Mouse (Mus musculus): ENCODE results near the gene Denr. TPM values are rescaled to one million over a fixed set of nuclear protein-coding genes. Genes with fewer than 3 reads are reported as not detected.

Gene Denr
- polyA plus RNA-seq (2016; fragmentation: Nextera tagmentation; extraction: Ambion mirVana) = 97.4 and 98.3 TPM in 2 replicates

DNA sequence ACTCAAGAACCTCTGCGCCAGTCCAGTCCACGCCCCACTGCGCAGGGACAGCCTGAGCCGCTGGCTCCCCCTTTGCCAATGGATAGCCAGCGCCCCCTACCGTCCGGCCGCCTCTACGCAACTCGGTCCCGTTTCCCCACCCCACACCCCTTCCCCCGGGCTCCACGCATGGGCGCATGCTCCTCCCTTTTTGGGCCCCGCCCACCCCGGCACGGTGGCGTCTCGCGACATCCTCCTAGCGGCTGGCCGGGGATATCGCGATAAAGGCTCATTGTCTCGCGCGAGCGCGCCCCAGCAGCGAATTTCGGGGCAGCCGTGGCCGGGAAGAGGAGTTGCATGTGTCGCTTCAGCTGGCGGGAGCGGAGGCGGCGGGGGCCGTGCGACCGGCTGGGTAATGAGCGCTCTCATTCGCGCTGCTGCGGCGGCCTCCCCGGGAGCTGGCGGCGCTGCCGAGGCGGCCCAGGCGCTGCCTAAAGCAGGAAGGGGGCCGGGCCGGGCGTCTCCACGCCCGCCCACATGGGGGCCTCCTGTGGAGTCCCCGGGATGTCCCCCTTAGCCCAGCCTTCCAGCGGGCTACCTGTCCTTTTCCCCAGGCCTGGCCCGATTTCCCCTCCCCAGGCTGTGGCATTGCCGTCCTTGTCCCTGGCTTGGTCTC lies at the start of gene Denr:
Denr (plus strand) TSS at position 200 of the 655 bp plus-strand sequence.
- WGBS (ENCODE audit: insufficient replicate concordance) = under 1% methylated on average over 61 of the region's 61 CpGs
- peak within 1 kb of the TSS; percentile 93 for H3K4me3 ChIP-seq

DNA sequence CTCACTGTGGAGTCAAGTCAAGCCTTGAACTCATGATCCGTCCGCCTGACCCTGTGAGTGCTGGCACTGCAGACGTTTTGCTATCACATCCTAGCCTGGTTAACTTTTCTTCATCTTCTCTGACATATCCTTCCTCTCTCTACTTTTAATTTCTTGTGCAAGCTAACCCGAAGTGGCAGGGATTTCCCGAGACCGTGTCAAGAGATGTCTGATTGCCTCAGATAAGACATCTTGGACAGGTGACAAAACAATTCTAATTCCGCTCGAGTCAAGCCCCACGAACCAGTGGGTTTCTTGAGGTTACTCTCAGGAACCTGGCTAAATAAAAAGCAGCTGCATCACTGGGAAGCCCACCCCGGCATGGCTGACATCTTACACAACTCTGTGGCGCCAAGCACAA lies 48.2 kb upstream of the Denr start:
- peaks cover 4% of the 10 kb centered on the region for H3K4me1 ChIP-seq
- 46% methylated on average over 11 of the region's 11 CpGs for WGBS (ENCODE audit: insufficient replicate concordance)
- H3K27me3 ChIP-seq (replicated peaks) = no peaks in the 10 kb centered on the region
- no peak overlapping the region for H3K9ac ChIP-seq
- no peaks in the 10 kb centered on the region for H3K36me3 ChIP-seq
- no peak overlapping the region for H3K4me3 ChIP-seq
- H3K27ac ChIP-seq = no peak overlapping the region
- ATAC-seq = no peak
- no peak overlapping the region for H3K4me2 ChIP-seq
- peaks cover 8% of the 10 kb centered on the region for H3K9me3 ChIP-seq (replicated peaks)

More for the DNA sequence above, at the start of gene Denr:
- Histone ChIP-seq H3K36me3 (peaks cover 39% of the 10 kb centered on the region), H3K27ac (peak within 1 kb of the TSS; percentile 85), H3K9ac (peak within 1 kb of the TSS; percentile 97), H3K4me1 (peaks cover 39% of the 10 kb centered on the region), H3K9me3 (replicated peaks) (no peaks in the 10 kb centered on the region), H3K27me3 (replicated peaks) (no peaks in the 10 kb centered on the region), H3K4me2 (peak within 1 kb of the TSS; percentile 89)
- peak; percentile 92 for ATAC-seq

DNA sequence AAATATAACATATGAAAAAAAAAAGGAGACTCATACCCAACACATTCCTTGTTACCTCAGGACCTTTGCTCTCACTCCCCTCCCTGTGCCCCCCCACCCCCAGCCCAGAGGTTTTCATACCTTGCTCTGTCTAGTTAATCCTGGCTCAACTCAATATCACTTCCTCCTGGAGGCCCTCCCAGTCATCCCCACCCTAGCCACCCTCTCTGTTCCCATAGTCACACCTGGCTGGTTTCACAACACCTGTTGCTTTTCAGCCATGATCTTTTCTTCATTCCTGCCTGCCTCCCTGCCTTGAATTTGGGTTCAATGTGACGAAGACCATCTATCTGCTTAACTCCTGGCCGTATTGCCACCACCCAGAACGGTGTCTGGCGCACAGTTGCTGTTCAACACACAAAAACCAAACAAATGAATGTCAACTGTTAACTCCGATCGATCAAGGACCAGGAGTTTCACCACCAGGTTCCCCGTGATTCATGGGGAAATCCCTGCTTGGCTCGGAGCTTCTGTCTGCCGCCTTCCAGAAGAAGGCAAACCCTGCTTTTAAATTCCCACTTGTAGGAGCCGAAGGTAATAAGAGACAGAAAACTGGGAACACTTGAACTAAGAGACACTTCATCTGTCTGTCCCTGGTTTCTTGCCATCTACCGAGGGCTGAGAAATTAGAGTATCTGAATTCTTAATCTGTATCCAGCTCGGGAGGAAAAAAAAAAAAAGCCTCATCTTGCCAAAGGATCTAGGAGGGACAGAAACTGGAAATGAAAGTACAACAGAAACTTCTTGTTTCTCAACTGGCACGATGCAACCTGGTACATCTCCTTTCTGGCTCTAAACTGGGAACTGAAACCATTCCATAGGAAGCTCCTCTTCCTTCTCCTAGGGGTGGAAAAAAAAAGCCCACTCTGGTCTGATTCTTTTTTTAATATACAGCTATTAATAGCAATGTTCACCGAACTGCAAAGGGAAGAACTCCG lies 44.3 kb upstream of the Denr start:
- ATAC-seq = no peak
- peak overlapping the region; percentile 5; the same call in 1 of the 2 replicates for H3K4me2 ChIP-seq
- peaks cover 4% of the 10 kb centered on the region for H3K4me1 ChIP-seq
- WGBS (ENCODE audit: insufficient replicate concordance) = 56% methylated on average over 15 of the region's 15 CpGs
- no peaks in the 10 kb centered on the region for H3K27me3 ChIP-seq (replicated peaks)
- no peak overlapping the region for H3K9ac ChIP-seq
- no peaks in the 10 kb centered on the region for H3K36me3 ChIP-seq
- no peak overlapping the region for H3K4me3 ChIP-seq
- H3K9me3 ChIP-seq (replicated peaks) = no peaks in the 10 kb centered on the region
- no peak overlapping the region for H3K27ac ChIP-seq

DNA sequence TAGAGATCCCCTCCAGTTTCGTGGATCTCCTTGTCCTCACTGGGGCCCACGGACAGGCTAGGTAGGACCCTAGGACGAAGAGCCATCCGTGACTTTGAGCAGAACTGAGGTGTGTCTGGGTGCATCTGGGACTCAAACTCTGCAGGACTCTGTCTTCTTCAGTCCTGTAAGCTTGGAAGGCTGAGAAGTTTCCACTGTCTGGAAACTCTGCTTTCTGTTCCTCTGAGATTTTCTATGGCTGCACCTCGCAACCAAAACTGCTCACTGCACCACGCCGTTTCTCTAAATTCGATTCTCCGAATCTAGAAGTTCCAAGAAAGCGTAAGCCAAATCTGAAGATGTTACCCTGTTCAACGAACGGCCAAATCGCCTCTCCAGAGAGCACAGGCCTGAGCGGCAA lies 43.0 kb upstream of the Denr start:
- H3K4me2 ChIP-seq = no peak overlapping the region
- no peak overlapping the region for H3K4me3 ChIP-seq
- H3K27me3 ChIP-seq (replicated peaks) = no peaks in the 10 kb centered on the region
- no peaks in the 10 kb centered on the region for H3K36me3 ChIP-seq
- WGBS (ENCODE audit: insufficient replicate concordance) = 77% methylated on average over 14 of the region's 14 CpGs
- no peaks in the 10 kb centered on the region for H3K9me3 ChIP-seq (replicated peaks)
- no peak overlapping the region for H3K9ac ChIP-seq
- H3K27ac ChIP-seq = no peak overlapping the region
- ATAC-seq = no peak
- H3K4me1 ChIP-seq = peaks cover 4% of the 10 kb centered on the region

DNA sequence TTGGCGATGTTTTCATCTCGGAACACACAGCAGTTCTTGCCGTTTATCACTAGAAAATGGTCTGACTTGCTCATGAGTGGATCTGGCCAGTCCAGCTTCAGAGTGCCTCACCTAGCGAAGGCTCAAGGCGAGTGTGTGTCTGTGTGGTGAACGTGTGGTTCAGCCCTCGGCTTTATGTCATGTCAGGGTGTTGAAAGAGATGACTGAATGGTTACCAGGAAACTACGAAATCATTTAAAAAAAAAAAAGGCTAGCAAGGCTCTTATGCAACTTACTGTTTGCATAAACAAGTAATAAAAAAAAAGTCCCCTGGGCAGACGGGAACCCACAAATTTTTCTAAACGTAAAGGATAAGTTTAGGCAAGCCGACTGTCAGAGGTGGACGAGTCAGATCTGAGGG lies 41.6 kb upstream of the Denr start, which contains the start of gene Hcar2:
Hcar2 (minus strand) TSS at position 135 of the 400 bp plus-strand sequence.
- no peak for ATAC-seq
- 69% methylated on average over 12 of the region's 12 CpGs for WGBS (ENCODE audit: insufficient replicate concordance)
- no peak within 1 kb of the TSS for H3K9ac ChIP-seq
- H3K27me3 ChIP-seq (replicated peaks) = no peaks in the 10 kb centered on the region
- H3K4me2 ChIP-seq = no peak within 1 kb of the TSS
- no peak within 1 kb of the TSS for H3K27ac ChIP-seq
- H3K36me3 ChIP-seq = no peaks in the 10 kb centered on the region
- H3K9me3 ChIP-seq (replicated peaks) = no peaks in the 10 kb centered on the region
- no peak within 1 kb of the TSS for H3K4me3 ChIP-seq
- H3K4me1 ChIP-seq = peaks cover 4% of the 10 kb centered on the region

DNA sequence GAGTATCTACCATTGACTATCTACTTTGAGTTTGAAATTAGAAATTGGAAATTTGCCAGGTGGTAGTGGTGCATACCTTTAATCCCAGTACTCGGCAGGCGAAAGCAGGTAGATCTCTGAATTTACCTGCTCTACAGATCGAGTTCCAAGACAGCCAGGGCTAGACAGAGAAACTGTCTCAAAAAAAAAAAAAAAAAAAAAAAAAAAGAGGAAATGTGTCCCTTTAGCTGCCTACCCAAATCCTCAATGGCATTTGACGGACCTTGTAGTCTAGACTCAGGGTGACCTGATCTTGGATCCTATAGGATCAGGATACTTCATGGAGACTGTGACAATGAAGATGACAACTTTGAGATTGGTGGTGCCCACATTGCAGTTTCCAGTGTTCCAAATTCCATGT lies 40.5 kb upstream of the Denr start:
- WGBS (ENCODE audit: insufficient replicate concordance) = 79% methylated on average over 4 of the region's 4 CpGs
- H3K27ac ChIP-seq = no peak overlapping the region
- no peaks in the 10 kb centered on the region for H3K4me1 ChIP-seq
- H3K9me3 ChIP-seq (replicated peaks) = no peaks in the 10 kb centered on the region
- H3K27me3 ChIP-seq (replicated peaks) = no peaks in the 10 kb centered on the region
- no peak for ATAC-seq
- H3K4me3 ChIP-seq = no peak overlapping the region
- no peak overlapping the region for H3K4me2 ChIP-seq
- H3K9ac ChIP-seq = no peak overlapping the region
- no peaks in the 10 kb centered on the region for H3K36me3 ChIP-seq

DNA sequence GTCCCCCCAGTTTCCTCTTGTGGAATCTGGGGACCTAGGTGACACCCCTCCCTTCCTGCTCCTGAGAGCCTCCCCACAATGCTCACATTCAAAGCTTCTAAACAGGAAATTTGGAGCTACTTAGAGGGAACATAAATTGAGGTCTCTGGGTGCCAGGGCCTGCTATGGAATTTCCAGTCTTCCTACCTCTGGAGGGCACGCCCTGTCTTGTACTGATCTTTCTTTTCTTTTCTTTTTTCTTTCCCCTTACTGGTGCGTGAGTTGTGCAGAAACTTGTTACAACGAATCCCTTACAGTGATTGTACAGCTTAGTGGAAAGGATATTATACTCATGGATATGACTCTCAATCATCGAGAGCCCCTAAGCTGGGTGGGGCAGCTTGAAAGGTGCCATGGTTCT lies 37.4 kb upstream of the Denr start:
- H3K27me3 ChIP-seq (replicated peaks) = no peaks in the 10 kb centered on the region
- WGBS (ENCODE audit: insufficient replicate concordance) = 64% methylated on average over 4 of the region's 4 CpGs
- H3K9ac ChIP-seq = no peak overlapping the region
- H3K4me3 ChIP-seq = no peak overlapping the region
- H3K9me3 ChIP-seq (replicated peaks) = no peaks in the 10 kb centered on the region
- H3K27ac ChIP-seq = no peak overlapping the region
- no peak overlapping the region for H3K4me2 ChIP-seq
- no peaks in the 10 kb centered on the region for H3K36me3 ChIP-seq
- no peak for ATAC-seq
- no peaks in the 10 kb centered on the region for H3K4me1 ChIP-seq

DNA sequence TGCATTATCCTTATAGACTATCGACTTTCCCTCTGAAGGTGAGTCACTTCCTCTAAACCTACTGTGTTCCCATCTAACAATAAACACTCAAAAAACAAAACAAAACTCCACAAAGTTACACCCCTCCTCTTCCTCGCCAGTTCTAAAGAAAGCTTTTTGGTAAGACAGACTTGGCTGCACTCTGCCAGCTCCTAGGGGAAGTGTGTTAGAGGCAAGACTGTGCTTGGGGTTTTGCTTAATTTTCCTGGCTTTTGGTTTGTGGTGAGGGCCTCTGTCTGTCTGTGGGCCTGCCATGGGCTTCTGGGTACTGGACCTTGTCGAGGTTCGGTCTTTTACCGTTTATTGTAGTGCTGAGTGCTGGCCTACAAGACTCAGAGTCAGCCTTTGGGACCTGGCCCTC lies 32.8 kb upstream of the Denr start:
- no peaks in the 10 kb centered on the region for H3K36me3 ChIP-seq
- peaks cover 3% of the 10 kb centered on the region; the same call in 1 of the 2 replicates for H3K27me3 ChIP-seq (replicated peaks)
- 48% methylated on average over 5 of the region's 5 CpGs for WGBS (ENCODE audit: insufficient replicate concordance)
- no peak for ATAC-seq
- H3K4me3 ChIP-seq = no peak overlapping the region
- no peaks in the 10 kb centered on the region for H3K9me3 ChIP-seq (replicated peaks)
- no peak overlapping the region for H3K4me2 ChIP-seq
- no peak overlapping the region for H3K9ac ChIP-seq
- H3K27ac ChIP-seq = no peak overlapping the region
- 0 out of 2 replicates have a peak, but pooled peaks cover 2% of the 10 kb centered on the region for H3K4me1 ChIP-seq

DNA sequence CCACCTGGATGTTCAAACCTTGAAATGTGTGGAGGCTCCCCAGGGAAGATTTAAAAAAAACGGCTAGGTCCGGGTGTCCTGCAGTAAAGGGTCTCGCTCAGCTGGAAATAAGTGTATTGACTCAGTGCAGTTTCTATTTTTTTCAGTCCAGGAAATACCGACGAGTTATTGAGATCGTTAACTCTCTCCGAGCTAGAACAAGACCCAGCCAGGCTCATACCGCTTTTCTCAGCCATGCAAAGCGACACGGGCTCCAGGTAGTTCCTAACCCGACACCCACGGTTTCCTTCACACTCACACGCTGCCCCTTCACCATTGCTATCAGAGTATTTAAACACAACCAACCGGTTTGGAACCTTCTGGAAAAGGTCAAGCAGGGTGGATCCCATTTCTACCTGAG lies 28.9 kb upstream of the Denr start:
- no peaks in the 10 kb centered on the region for H3K36me3 ChIP-seq
- H3K4me1 ChIP-seq = peaks cover 7% of the 10 kb centered on the region; the same call in 1 of the 2 replicates
- ATAC-seq = no peak
- no peak overlapping the region for H3K4me3 ChIP-seq
- H3K27ac ChIP-seq = no peak overlapping the region
- peaks cover 7% of the 10 kb centered on the region; the same call in 1 of the 2 replicates for H3K27me3 ChIP-seq (replicated peaks)
- H3K9me3 ChIP-seq (replicated peaks) = no peaks in the 10 kb centered on the region
- 53% methylated on average over 14 of the region's 14 CpGs for WGBS (ENCODE audit: insufficient replicate concordance)
- no peak overlapping the region for H3K4me2 ChIP-seq
- H3K9ac ChIP-seq = no peak overlapping the region

DNA sequence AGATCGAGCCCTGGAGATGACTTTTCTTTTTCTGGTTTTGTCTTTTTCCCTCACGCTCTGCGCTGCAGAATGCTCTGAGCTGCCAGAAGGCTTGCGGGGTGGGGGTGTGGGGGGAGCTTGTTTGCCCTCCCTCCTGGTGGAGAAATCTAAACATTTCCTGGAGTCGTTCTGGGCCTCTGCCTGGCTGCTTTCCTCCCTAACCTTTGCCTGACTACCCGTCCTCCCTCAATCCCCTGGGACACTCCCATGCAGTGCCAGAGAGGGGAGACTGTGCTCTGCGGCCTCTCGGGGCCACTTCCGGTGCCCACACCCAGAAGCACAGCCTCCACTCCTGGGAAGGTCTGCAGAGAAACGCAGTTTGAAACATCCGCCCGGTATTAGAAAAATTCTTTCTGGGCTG lies 27.0 kb upstream of the Denr start, which contains the start of gene Hcar1:
Hcar1 (minus strand) TSS at position 93 of the 400 bp plus-strand sequence.
- Histone ChIP-seq H3K9ac (no peak within 1 kb of the TSS), H3K9me3 (replicated peaks) (no peaks in the 10 kb centered on the region), H3K27ac (no peak within 1 kb of the TSS), H3K4me2 (no peak within 1 kb of the TSS; the same call in 1 of the 2 replicates), H3K4me3 (no peak within 1 kb of the TSS), H3K4me1 (peaks cover 7% of the 10 kb centered on the region; the same call in 1 of the 2 replicates), H3K27me3 (replicated peaks) (peaks cover 7% of the 10 kb centered on the region; the same call in 1 of the 2 replicates), H3K36me3 (no peaks in the 10 kb centered on the region)
- 57% methylated on average over 12 of the region's 12 CpGs for WGBS (ENCODE audit: insufficient replicate concordance)
- ATAC-seq = peak; percentile 10; the same call in 1 of the 2 replicates

DNA sequence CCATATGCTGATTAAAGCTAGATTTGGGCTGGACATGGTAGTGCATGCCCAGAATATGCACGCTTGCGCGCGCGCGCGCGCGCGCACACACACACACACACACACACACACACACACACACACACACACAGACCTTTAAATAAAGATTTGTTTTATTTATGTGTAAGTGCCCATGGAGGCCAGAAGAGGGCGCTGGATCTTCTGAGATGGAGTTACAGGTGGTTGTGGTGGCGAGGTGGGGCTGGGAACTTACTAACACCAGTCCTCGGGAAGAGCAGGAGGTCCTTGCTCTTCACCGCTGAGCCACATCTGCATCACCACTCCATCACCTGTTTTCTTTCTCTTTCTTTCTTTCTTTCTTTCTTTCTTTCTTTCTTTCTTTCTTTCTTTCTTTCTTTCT lies 26.2 kb upstream of the Denr start:
- no peak overlapping the region for H3K27ac ChIP-seq
- no peak overlapping the region for H3K4me3 ChIP-seq
- H3K4me1 ChIP-seq = peaks cover 7% of the 10 kb centered on the region; the same call in 1 of the 2 replicates
- 65% methylated on average over 14 of the region's 14 CpGs for WGBS (ENCODE audit: insufficient replicate concordance)
- H3K9ac ChIP-seq = no peak overlapping the region
- H3K4me2 ChIP-seq = no peak overlapping the region
- ATAC-seq = no peak
- peaks cover 7% of the 10 kb centered on the region; the same call in 1 of the 2 replicates for H3K27me3 ChIP-seq (replicated peaks)
- H3K9me3 ChIP-seq (replicated peaks) = no peaks in the 10 kb centered on the region
- no peaks in the 10 kb centered on the region for H3K36me3 ChIP-seq

DNA sequence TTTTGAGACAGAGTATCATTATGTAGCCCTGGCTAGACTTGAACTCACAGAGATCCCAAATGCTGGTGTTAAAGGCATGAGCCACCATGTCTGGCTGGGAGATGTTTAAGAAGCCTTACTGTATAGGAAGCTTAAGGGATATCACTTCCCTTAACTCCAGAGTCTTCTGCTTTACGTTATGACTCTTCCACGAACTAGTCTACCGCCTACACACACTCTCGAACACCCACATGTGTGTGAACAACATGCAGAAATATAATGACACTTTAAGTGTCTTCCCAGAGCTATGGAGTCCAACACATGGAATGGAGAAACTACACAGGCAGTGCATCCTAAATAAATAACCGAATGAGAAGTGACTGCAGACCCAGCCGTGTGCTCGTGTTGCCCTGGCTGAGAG lies 23.1 kb upstream of the Denr start:
- Histone ChIP-seq H3K9me3 (replicated peaks) (no peaks in the 10 kb centered on the region), H3K4me3 (no peak overlapping the region), H3K27me3 (replicated peaks) (0 out of 2 replicates have a peak, but pooled peaks cover 4% of the 10 kb centered on the region), H3K9ac (no peak overlapping the region), H3K27ac (no peak overlapping the region), H3K4me1 (peaks cover 7% of the 10 kb centered on the region; the same call in 1 of the 2 replicates), H3K36me3 (no peaks in the 10 kb centered on the region), H3K4me2 (no peak overlapping the region)
- 60% methylated on average over 7 of the region's 7 CpGs for WGBS (ENCODE audit: insufficient replicate concordance)
- no peak for ATAC-seq

Measured in liver, embryonic 12.5 days (tissue).